Mouse (Mus musculus) liver (tissue): ENCODE data around the gene Cpm.
"Not testable (repeated sequence)": the region's sequence is repeated elsewhere in the genome, so short reads cannot be mapped to it uniquely, and the experiment has no call there.

ENCODE experiments used
- DNase-seq: peaks from one replicate; pipeline ENCODE4 v3.0.0-alpha.2; 2020; ENCODE audit warnings: mixed read lengths

The Cpm gene

GRCm38 (mm10) chr10:117594291-117594850 is 34.9 kb upstream of the Cpm start:
- no peak for DNase-seq

GRCm38 (mm10) chr10:117594913-117595312 is 34.4 kb upstream of the Cpm start:
- no peak for DNase-seq

- DNase-seq = no peak
Observed at GRCm38 (mm10) chr10:117595442-117596164, 33.7 kb upstream of the Cpm start.

GRCm38 (mm10) chr10:117596165-117596735 is 33.0 kb upstream of the Cpm start:
- no peak for DNase-seq

- DNase-seq = no peak
Observed at GRCm38 (mm10) chr10:117596771-117597324, 32.5 kb upstream of the Cpm start.

- not testable (repeated sequence) for DNase-seq
Observed at GRCm38 (mm10) chr10:117597371-117598265, 31.7 kb upstream of the Cpm start.

- no peak for DNase-seq
Observed at GRCm38 (mm10) chr10:117598266-117598950, 30.9 kb upstream of the Cpm start.

GRCm38 (mm10) chr10:117598951-117599572 is 30.2 kb upstream of the Cpm start:
- not testable (repeated sequence) for DNase-seq

- DNase-seq = no peak
Observed at GRCm38 (mm10) chr10:117601146-117602035, 27.9 kb upstream of the Cpm start.

GRCm38 (mm10) chr10:117602325-117603129 is 26.8 kb upstream of the Cpm start:
- DNase-seq = no peak

- no peak for DNase-seq
Observed at GRCm38 (mm10) chr10:117603130-117603833, 26.0 kb upstream of the Cpm start.

GRCm38 (mm10) chr10:117603834-117604623 is 25.3 kb upstream of the Cpm start:
- DNase-seq = no peak

- no peak for DNase-seq
Observed at GRCm38 (mm10) chr10:117604624-117605282, 24.5 kb upstream of the Cpm start.

- no peak for DNase-seq
Observed at GRCm38 (mm10) chr10:117605283-117606243, 23.7 kb upstream of the Cpm start.

- no peak for DNase-seq
Observed at GRCm38 (mm10) chr10:117606423-117606822, 22.9 kb upstream of the Cpm start.

GRCm38 (mm10) chr10:117607051-117607803 is 22.1 kb upstream of the Cpm start:
- no peak for DNase-seq
